Mouse (Mus musculus) liver, embryonic 11.5 days (tissue): ENCODE measurements at regions not wholly inside any gene's neighbourhood (a gene's known extent, or its start where the extent isn't known, plus 50 kb on each side); places are given as distances from the start of the nearest gene placed in this dataset.

Experiments used
- ATAC-seq: fragments of 200-750 bp; cut with Nextera tagmentation; replicated peaks from 2 replicates; pipeline ENCODE4 v1.8.0; 2017; ENCODE audit warnings: moderate number of reproducible peaks, mild to moderate bottlenecking, moderate TSS enrichment, moderate library complexity; ENCODE audit not compliant: low FRiP score
- DNase-seq: peaks from one replicate; pipeline ENCODE4 v3.0.0-alpha.2; 2017; ENCODE audit warnings: low spot score
- H3K27ac ChIP-seq: fragments of 300-500 bp; sonication (generic); 2 replicates; pipeline ENCODE4 v1.5.1; 2014; ENCODE audit warnings: mild to moderate bottlenecking, low read depth, low read length, control low read depth
- H3K27me3 ChIP-seq: fragments of 300-500 bp; sonication (generic); replicated peaks from 2 replicates; pipeline ENCODE4 v1.6.1; 2014; ENCODE audit warnings: low read length, mixed read lengths; ENCODE audit not compliant: control insufficient read depth, insufficient read depth
- H3K36me3 ChIP-seq: fragments of 300-500 bp; sonication (generic); 2 replicates; pipeline ENCODE4 v1.6.1; 2014; ENCODE audit warnings: mild to moderate bottlenecking, low read length, moderate library complexity, mixed read lengths; ENCODE audit not compliant: control insufficient read depth, insufficient read depth
- H3K4me1 ChIP-seq: fragments of 300-500 bp; sonication (generic); replicated peaks from 2 replicates; pipeline ENCODE4 v1.6.1; 2014; ENCODE audit warnings: low read length, mixed read lengths; ENCODE audit not compliant: control insufficient read depth, insufficient read depth
- H3K4me2 ChIP-seq: fragments of 300-500 bp; sonication (generic); 2 replicates; pipeline ENCODE4 v1.6.1; 2014; ENCODE audit warnings: mild to moderate bottlenecking, control low read depth, moderate library complexity
- H3K4me3 ChIP-seq: fragments of 300-500 bp; sonication (generic); 2 replicates; pipeline ENCODE4 v1.5.1; 2014; ENCODE audit warnings: low read depth, low read length, control low read depth
- H3K9ac ChIP-seq: fragments of 300-500 bp; sonication (generic); 2 replicates; pipeline ENCODE4 v1.6.1; 2014; ENCODE audit warnings: low read depth, low read length, control low read depth
- H3K9me3 ChIP-seq: fragments of 300-500 bp; sonication (generic); 2 replicates; pipeline ENCODE4 v1.6.1; 2016; ENCODE audit warnings: low read length, inconsistent platforms, mixed read lengths; ENCODE audit not compliant: control insufficient read depth
- WGBS: fragments of 180-500 bp; shearing (Covaris S2); extraction: QIAGEN DNeasy Blood & Tissue Kit; methylation state at CpG from one replicate; pipeline ENCODE4 v1.1.7; 2014; 5-methylcytosine and 5-hydroxymethylcytosine counted together

- H3K9me3 ChIP-seq, result no peaks in the 10 kb centered on the region
- H3K4me1 ChIP-seq, result peaks cover 4% of the 10 kb centered on the region; the same call in 1 of the 2 replicates
- no peaks in the 10 kb centered on the region for H3K36me3 ChIP-seq
- ATAC-seq (no peak), DNase-seq (no peak)
- H3K4me2 ChIP-seq, result no peak overlapping the region
- 59% methylated on average over 10 of the region's 10 CpGs for WGBS
- no peak overlapping the region for H3K9ac ChIP-seq
- H3K27ac ChIP-seq, result no peak overlapping the region
- H3K4me3 ChIP-seq, result no peak overlapping the region
- no peaks in the 10 kb centered on the region for H3K27me3 ChIP-seq
These were observed 206.3 kb downstream of the Sox11 start for GRCm38 (mm10) chr12:27135997-27136559.

- no peak for DNase-seq
- Histone ChIP-seq H3K36me3 (no peaks in the 10 kb centered on the region), H3K4me2 (no peak overlapping the region), H3K27ac (no peak overlapping the region), H3K27me3 (no peaks in the 10 kb centered on the region), H3K9me3 (no peaks in the 10 kb centered on the region), H3K4me3 (no peak overlapping the region), H3K9ac (no peak overlapping the region), H3K4me1 (peaks cover 4% of the 10 kb centered on the region; the same call in 1 of the 2 replicates)
- 90% methylated on average over 1 of the region's 1 CpGs for WGBS
- no peak for ATAC-seq
These were observed 211.8 kb downstream of the Sox11 start for GRCm38 (mm10) chr12:27130544-27130943.

- Histone ChIP-seq H3K4me1 (peaks cover 4% of the 10 kb centered on the region; the same call in 1 of the 2 replicates), H3K27me3 (no peaks in the 10 kb centered on the region)
- WGBS, result 13% methylated on average over 10 of the region's 10 CpGs
These were observed 215.2 kb downstream of the Sox11 start for GRCm38 (mm10) chr12:27127054-27127605.

GRCm38 (mm10) chr12:27118581-27118980 lies 223.8 kb downstream of the Sox11 start:
- no peak overlapping the region for H3K4me3 ChIP-seq
- WGBS, result 78% methylated on average over 6 of the region's 6 CpGs
- ATAC-seq, result no peak
- H3K27ac ChIP-seq, result no peak overlapping the region
- H3K4me2 ChIP-seq, result no peak overlapping the region
- no peaks in the 10 kb centered on the region for H3K4me1 ChIP-seq
- no peaks in the 10 kb centered on the region for H3K27me3 ChIP-seq
- H3K9ac ChIP-seq, result no peak overlapping the region
- H3K9me3 ChIP-seq, result no peaks in the 10 kb centered on the region
- no peaks in the 10 kb centered on the region for H3K36me3 ChIP-seq
- DNase-seq, result no peak

More at GRCm38 (mm10) chr12:27127054-27127605, 215.2 kb downstream of the Sox11 start:
- H3K36me3 ChIP-seq, result no peaks in the 10 kb centered on the region
- H3K4me3 ChIP-seq, result no peak overlapping the region
- DNase-seq (no peak), ATAC-seq (peak; percentile 66)
- H3K27ac ChIP-seq, result no peak overlapping the region
- no peak overlapping the region for H3K9ac ChIP-seq
- no peaks in the 10 kb centered on the region for H3K9me3 ChIP-seq
- no peak overlapping the region for H3K4me2 ChIP-seq

DNA sequence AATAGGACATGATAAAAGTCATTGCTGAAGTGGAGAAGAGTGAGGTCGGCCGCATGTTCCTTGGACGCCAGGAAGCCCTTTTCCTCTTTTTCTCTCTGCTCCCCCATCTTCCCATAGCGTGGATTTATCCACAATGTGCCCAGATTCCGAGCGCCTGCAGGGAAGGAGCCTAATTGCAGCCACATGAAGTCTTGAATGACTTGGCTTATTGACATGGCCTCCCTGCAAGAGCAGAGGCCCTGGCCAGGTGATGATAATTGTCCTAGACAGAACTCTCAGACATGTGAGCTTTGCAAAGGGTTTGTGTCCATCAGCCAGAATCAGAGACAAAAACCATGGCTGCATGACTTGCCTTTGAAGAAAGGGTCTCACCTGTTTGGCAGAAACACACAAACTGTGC lies 227.0 kb downstream of the Sox11 start:
- 78% methylated on average over 6 of the region's 6 CpGs for WGBS
- ATAC-seq, result no peak
- DNase-seq, result no peak

GRCm38 (mm10) chr12:27104925-27105571 lies 237.3 kb downstream of the Sox11 start:
- no peak overlapping the region for H3K9ac ChIP-seq
- H3K4me3 ChIP-seq, result no peak overlapping the region
- 83% methylated on average over 9 of the region's 9 CpGs for WGBS
- H3K36me3 ChIP-seq, result no peaks in the 10 kb centered on the region
- H3K27me3 ChIP-seq, result no peaks in the 10 kb centered on the region
- no peak for DNase-seq
- no peak for ATAC-seq
- no peaks in the 10 kb centered on the region for H3K4me1 ChIP-seq
- no peaks in the 10 kb centered on the region for H3K9me3 ChIP-seq
- no peak overlapping the region for H3K4me2 ChIP-seq
- H3K27ac ChIP-seq, result no peak overlapping the region

More for the DNA sequence above, 227.0 kb downstream of the Sox11 start:
- H3K4me3 ChIP-seq, result no peak overlapping the region
- H3K9ac ChIP-seq, result no peak overlapping the region
- H3K27ac ChIP-seq, result no peak overlapping the region
- no peak overlapping the region for H3K4me2 ChIP-seq
- no peaks in the 10 kb centered on the region for H3K27me3 ChIP-seq
- no peaks in the 10 kb centered on the region for H3K9me3 ChIP-seq
- H3K4me1 ChIP-seq, result no peaks in the 10 kb centered on the region
- no peaks in the 10 kb centered on the region for H3K36me3 ChIP-seq

DNA sequence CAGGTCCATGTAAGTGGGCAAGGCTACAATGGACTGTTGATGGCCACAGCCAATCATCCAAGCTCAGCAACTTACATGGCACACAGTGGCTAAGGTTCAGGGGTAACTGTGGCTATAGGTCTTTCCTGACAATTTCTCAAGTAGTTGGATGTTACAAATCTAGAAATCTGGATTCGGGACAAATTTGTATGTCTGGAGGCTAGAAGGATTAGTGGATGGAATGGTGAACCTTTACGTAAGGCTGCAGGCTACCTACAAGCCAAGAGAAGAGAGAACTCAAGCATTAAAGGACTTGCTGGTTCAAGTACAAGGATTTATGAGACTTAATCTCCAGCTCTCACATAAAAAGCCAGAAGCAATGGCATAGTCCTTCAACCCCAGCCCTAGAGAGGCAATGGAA lies 239.4 kb downstream of the Sox11 start:
- Histone ChIP-seq H3K9ac (no peak overlapping the region), H3K36me3 (no peaks in the 10 kb centered on the region), H3K4me3 (no peak overlapping the region), H3K27ac (no peak overlapping the region), H3K27me3 (no peaks in the 10 kb centered on the region), H3K9me3 (no peaks in the 10 kb centered on the region), H3K4me1 (no peaks in the 10 kb centered on the region), H3K4me2 (no peak overlapping the region)
- DNase-seq, result no peak
- WGBS, result 85% methylated on average over 2 of the region's 2 CpGs
- ATAC-seq, result no peak

- H3K4me3 ChIP-seq, result no peak overlapping the region
- H3K9ac ChIP-seq, result no peak overlapping the region
- H3K4me2 ChIP-seq, result no peak overlapping the region
- H3K27ac ChIP-seq, result no peak overlapping the region
- no peak for ATAC-seq
- no peak for DNase-seq
- 64% methylated on average over 1 of the region's 1 CpGs for WGBS
- H3K9me3 ChIP-seq, result no peaks in the 10 kb centered on the region
- H3K4me1 ChIP-seq, result no peaks in the 10 kb centered on the region
- H3K36me3 ChIP-seq, result no peaks in the 10 kb centered on the region
- no peaks in the 10 kb centered on the region for H3K27me3 ChIP-seq
These were observed 253.2 kb downstream of the Sox11 start for GRCm38 (mm10) chr12:27089206-27089605.

- ATAC-seq (no peak), DNase-seq (no peak)
- no peak overlapping the region for H3K27ac ChIP-seq
- no peaks in the 10 kb centered on the region for H3K27me3 ChIP-seq
- H3K4me2 ChIP-seq, result no peak overlapping the region
- no peaks in the 10 kb centered on the region for H3K9me3 ChIP-seq
- H3K36me3 ChIP-seq, result no peaks in the 10 kb centered on the region
- H3K4me1 ChIP-seq, result peaks cover 3% of the 10 kb centered on the region; the same call in 1 of the 2 replicates
- WGBS, result 88% methylated on average over 2 of the region's 2 CpGs
- no peak overlapping the region for H3K4me3 ChIP-seq
- no peak overlapping the region for H3K9ac ChIP-seq
These were observed 256.5 kb downstream of the Sox11 start for GRCm38 (mm10) chr12:27085890-27086289.
